Mouse (Mus musculus) urinary bladder, postnatal 4 days (tissue): Measurements from ENCODE around the gene Sult2a4.
"Not testable (repeated sequence)": the region's sequence is repeated elsewhere in the genome, so short reads cannot be mapped to it uniquely, and the experiment has no call there.

ENCODE experiments used
- DNase-seq, 2 experiments: peaks; one replicate each; pipeline ENCODE4 v3.0.0; 2021 to 2022; ENCODE audit warnings: low spot score in 2 of 2

The Sult2a4 gene

GRCm38 (mm10) chr7:13989507-13989906 is at the start of gene Sult2a4:
Gene Sult2a4, minus strand, starts transcription at chr7:13989607.
- not testable (repeated sequence) for DNase-seq

GRCm38 (mm10) chr7:14030831-14031230 is 41.4 kb upstream of the Sult2a4 start:
- not testable (repeated sequence) for DNase-seq

- no peak for DNase-seq
These were observed 23.7 kb upstream of the Sult2a4 start for GRCm38 (mm10) chr7:14013083-14013482.

- DNase-seq: not testable (repeated sequence)
These were observed 21.3 kb upstream of the Sult2a4 start for GRCm38 (mm10) chr7:14010686-14011085.
